Mouse (Mus musculus) neural tube, embryonic 10.5 days (tissue): ENCODE measurements around the gene Olfr1082.
"Not testable (repeated sequence)": the region's sequence is repeated elsewhere in the genome, so short reads cannot be mapped to it uniquely, and the experiment has no call there.

Experiments used
- DNase-seq: peaks from one replicate; pipeline ENCODE4 v3.0.0-alpha.2; 2017; ENCODE audit warnings: low spot score; ENCODE audit errors: extremely low spot score

Olfr1082 gene

DNA sequence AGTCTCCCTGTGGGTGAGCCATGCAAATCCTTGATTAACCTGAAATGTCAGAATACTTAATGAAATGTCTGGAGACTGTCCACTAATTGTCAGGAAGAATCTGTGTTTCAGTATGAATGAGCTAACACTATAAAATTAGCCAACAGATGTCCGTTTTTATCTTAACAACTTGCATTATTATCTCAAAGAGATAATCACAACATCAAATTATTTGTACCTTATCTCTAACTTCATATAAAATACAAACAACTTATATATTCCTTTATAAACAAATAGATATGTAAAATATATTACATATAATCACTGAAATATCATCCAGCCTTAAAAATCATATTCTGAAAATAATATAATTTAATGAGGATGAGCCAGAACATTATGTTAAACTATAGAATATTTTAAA is at the start of gene Olfr1082:
TSS of gene Olfr1082 (minus strand) at position 101 of the 400 bp plus-strand sequence.
- not testable (repeated sequence) for DNase-seq

DNA sequence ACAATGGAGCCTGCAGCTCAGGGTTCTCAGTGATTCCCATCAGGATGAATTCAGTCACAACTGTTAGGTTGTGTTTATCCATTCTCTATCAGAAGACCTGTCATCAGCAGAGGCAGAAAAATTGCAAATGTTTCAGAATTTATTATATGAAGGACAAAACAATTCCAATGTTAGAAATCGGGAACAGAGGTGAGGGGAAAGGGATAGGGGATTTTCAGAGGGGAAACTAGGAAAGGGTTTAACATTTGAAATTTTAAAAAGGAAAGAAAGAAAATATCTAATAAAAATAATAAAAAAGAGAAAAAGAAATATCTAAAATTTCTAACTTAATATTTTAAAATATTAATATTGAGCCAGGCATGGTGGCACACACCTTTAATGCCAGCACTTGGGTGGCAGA is 40.9 kb upstream of the Olfr1082 start, which contains the start of gene Olfr1084:
TSS of gene Olfr1084 (minus strand) at position 101 of the 400 bp plus-strand sequence.
- not testable (repeated sequence) for DNase-seq

DNA sequence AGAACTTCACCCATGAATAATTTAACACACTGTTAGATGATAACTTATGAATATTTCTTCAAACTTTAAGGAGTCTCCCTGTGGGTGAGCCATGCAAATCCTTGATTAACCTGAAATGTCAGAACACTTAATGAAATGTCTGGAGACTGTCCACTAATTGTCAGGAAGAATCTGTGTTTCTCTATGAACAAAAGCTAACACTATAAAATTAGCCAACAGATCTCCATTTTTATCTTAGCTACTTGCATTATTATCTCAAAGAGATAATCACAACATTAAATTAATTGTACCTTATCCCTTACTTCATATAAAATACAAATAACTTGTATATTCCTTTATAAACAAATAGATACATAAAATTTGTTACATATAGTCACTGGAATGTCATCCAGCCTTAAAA is 40.6 kb downstream of the Olfr1082 start, which contains the start of gene Olfr1080:
TSS of gene Olfr1080 (minus strand) at position 101 of the 400 bp plus-strand sequence.
- DNase-seq: not testable (repeated sequence)
